Mouse (Mus musculus) MEL (cell line): ENCODE measurements around the gene Usp53.
"Not testable (repeated sequence)": the region's sequence is repeated elsewhere in the genome, so short reads cannot be mapped to it uniquely, and the experiment has no call there.

Source experiments
- CTCF ChIP-seq, 3 experiments: IDR thresholded peaks in 2 of 3; conservative IDR thresholded peaks in 1 of 3; 2 replicates each; pipeline ENCODE4 v1.5.1; 2011 to 2012; ENCODE audit warnings: low read length in 3 of 3, low read depth in 2 of 3, mild to moderate bottlenecking in 2 of 3, improper control_type of control experiment in 1 of 3, inconsistent platforms in 1 of 3, mixed read lengths in 1 of 3, moderate library complexity in 1 of 3; ENCODE audit not compliant: control insufficient read depth in 1 of 3, insufficient read depth in 1 of 3, poor library complexity in 1 of 3, severe bottlenecking in 1 of 3
- E2F4 ChIP-seq: IDR thresholded peaks from 2 replicates; pipeline ENCODE4 v1.6.1; 2011; ENCODE audit warnings: low read depth, low read length, improper control_type of control experiment, borderline replicate concordance
- EP300 ChIP-seq, 2 experiments: IDR thresholded peaks; 2 replicates each; pipeline ENCODE4 v1.6.1; 2011; ENCODE audit warnings: improper control_type of control experiment in 2 of 2, low read length in 2 of 2, low read depth in 1 of 2, mild to moderate bottlenecking in 1 of 2
- MAZ ChIP-seq: IDR thresholded peaks from 2 replicates; pipeline ENCODE4 v1.6.1; 2012; ENCODE audit warnings: low read depth, mild to moderate bottlenecking, inconsistent platforms, low read length, improper control_type of control experiment
- NELFE ChIP-seq: IDR thresholded peaks from 2 replicates; pipeline ENCODE4 v1.6.1; 2011; ENCODE audit warnings: low read depth, low read length, improper control_type of control experiment
- POLR2A ChIP-seq, 2 experiments: IDR thresholded peaks; 2 replicates each; pipeline ENCODE4 v1.6.1; 2011 to 2012; ENCODE audit warnings: low read length in 2 of 2, mild to moderate bottlenecking in 2 of 2, control low read depth in 1 of 2, improper control_type of control experiment in 1 of 2, low read depth in 1 of 2, moderate library complexity in 1 of 2; ENCODE audit not compliant: control insufficient read depth in 1 of 2, insufficient read depth in 1 of 2, poor library complexity in 1 of 2
- RAD21 ChIP-seq: IDR thresholded peaks from 2 replicates; pipeline ENCODE4 v1.6.1; 2011; ENCODE audit warnings: mild to moderate bottlenecking, low read depth, low read length, improper control_type of control experiment
- TCF12 ChIP-seq: IDR thresholded peaks from 2 replicates; pipeline ENCODE4 v1.6.1; 2014; ENCODE audit warnings: low read depth, mild to moderate bottlenecking, inconsistent platforms, low read length, improper control_type of control experiment, moderate library complexity
- ZMIZ1 ChIP-seq: IDR thresholded peaks from 2 replicates; pipeline ENCODE4 v1.6.1; 2012; ENCODE audit warnings: low read depth, mild to moderate bottlenecking, inconsistent platforms, low read length, improper control_type of control experiment, moderate library complexity

GRCm38 (mm10) chr3:122937176-122937575 lies 47.1 kb downstream of the Usp53 start:
- TF ChIP-seq TCF12; POLR2A (IDR thresholded peaks at IDR 0.05; ENCODE audit: control insufficient read depth in 1 of 2, insufficient read depth in 1 of 2, low read depth in 1 of 2, low read length in 2 of 2, poor library complexity in 1 of 2); MAZ; EP300 (IDR thresholded peaks at IDR 0.05; ENCODE audit: low read depth in 1 of 2, low read length in 2 of 2); E2F4; RAD21; NELFE; CTCF (IDR thresholded peaks at IDR 0.05 in 2 of 3, conservative IDR thresholded peaks at IDR 0.05 in 1 of 3; ENCODE audit: control insufficient read depth in 1 of 3, insufficient read depth in 1 of 3, low read depth in 2 of 3, low read length in 3 of 3, poor library complexity in 1 of 3, severe bottlenecking in 1 of 3); ZMIZ1: not testable (repeated sequence)
